Comparison of ENCODE assay signal across 18 mouse cellular contexts in genomic region chr15:86582240-86583090, GRCm38 (mm10).
DNase-seq lines count a peak whose midpoint lies in the region; ATAC-seq and TF ChIP-seq lines count a peak whose summit lies in the region.
"Had no signal": no experiment of that assay in that cellular context is flagged by ENCODE, and none has a peak within 500 bp of the region (broad histone marks: within the 10 kb centered on the region; RNA-seq: fewer than 3 reads in every experiment).

No protein-coding gene starts in this region.

- peak; percentile 61 for ATAC-seq in lung, postnatal 0 days
- ATAC-seq in megakaryocyte-erythroid progenitor cell, adult 5-6 weeks (replicated peaks; ENCODE audit: low FRiP score, low TSS enrichment, poor library complexity, severe bottlenecking): no peak
- no peak for ATAC-seq in midbrain, embryonic 11.5 days (ENCODE audit: low FRiP score)
- ATAC-seq: CD4-positive, CD25-positive, alpha-beta regulatory T cell, adult 4 months; midbrain, embryonic 13.5 days had no signal

- DNase-seq in heart, adult 18-20 months: peak; percentile 16 to 61
- no peak for DNase-seq in heart, postnatal 4 days
- peak; percentile 59 for DNase-seq in cerebellum, adult 11-12 months
- DNase-seq in cerebellum, postnatal 14 days: peak; percentile 33
- DNase-seq in lung, postnatal 0 days (ENCODE audit: low spot score): no peak
- DNase-seq in thymus, postnatal 25 days: no peak
- no peak for DNase-seq in midbrain, embryonic 11.5 days (ENCODE audit: low spot score, missing footprints)
- DNase-seq: kidney, adult 2 months; lung, embryonic 14.5 days; thymus, postnatal 36 days had no signal

- no peak overlapping the region for H3K27ac ChIP-seq in lung, postnatal 0 days (ENCODE audit: low read length)
- H3K27ac ChIP-seq in midbrain, embryonic 11.5 days (ENCODE audit: low read depth, low read length): no peak overlapping the region
- H3K27ac ChIP-seq: embryonic facial prominence, embryonic 10.5 days; heart, embryonic 13.5 days; hindbrain, embryonic 15.5 days; limb, embryonic 13.5 days; midbrain, embryonic 13.5 days; stomach, embryonic 15.5 days had no signal

- no peaks in the 10 kb centered on the region for H3K27me3 ChIP-seq in lung, postnatal 0 days (replicated peaks; ENCODE audit: insufficient read depth, low read length)
- no peaks in the 10 kb centered on the region for H3K27me3 ChIP-seq in midbrain, embryonic 11.5 days (ENCODE audit: control insufficient read depth, insufficient read depth, low read length)
- H3K27me3 ChIP-seq: limb, embryonic 13.5 days; midbrain, embryonic 13.5 days; stomach, embryonic 15.5 days had no signal

- no peaks in the 10 kb centered on the region for H3K9me3 ChIP-seq in lung, postnatal 0 days (ENCODE audit: low read length)
- H3K9me3 ChIP-seq in midbrain, embryonic 11.5 days (ENCODE audit: control insufficient read depth, low read length): no peaks in the 10 kb centered on the region
- H3K9me3 ChIP-seq: embryonic facial prominence, embryonic 10.5 days; heart, embryonic 13.5 days; hindbrain, embryonic 15.5 days; limb, embryonic 13.5 days; midbrain, embryonic 13.5 days; stomach, embryonic 15.5 days had no signal

- H3K36me3 ChIP-seq in lung, postnatal 0 days (ENCODE audit: insufficient read depth, low read length): no peaks in the 10 kb centered on the region
- no peaks in the 10 kb centered on the region for H3K36me3 ChIP-seq in midbrain, embryonic 11.5 days (ENCODE audit: control insufficient read depth, insufficient read depth, low read length)
- H3K36me3 ChIP-seq: embryonic facial prominence, embryonic 10.5 days; heart, embryonic 13.5 days; hindbrain, embryonic 15.5 days; limb, embryonic 13.5 days; midbrain, embryonic 13.5 days; stomach, embryonic 15.5 days had no signal

- no peak overlapping the region for H3K4me3 ChIP-seq in lung, postnatal 0 days (ENCODE audit: low read depth, low read length)
- no peak overlapping the region for H3K4me3 ChIP-seq in midbrain, embryonic 11.5 days (ENCODE audit: low read depth, low read length)
- H3K4me3 ChIP-seq: embryonic facial prominence, embryonic 10.5 days; heart, embryonic 13.5 days; hindbrain, embryonic 15.5 days; limb, embryonic 13.5 days; midbrain, embryonic 13.5 days; stomach, embryonic 15.5 days had no signal

- no peaks in the 10 kb centered on the region for H3K4me1 ChIP-seq in lung, postnatal 0 days (ENCODE audit: insufficient read depth, low read depth, low read length)
- H3K4me1 ChIP-seq in midbrain, embryonic 11.5 days (ENCODE audit: control insufficient read depth, insufficient read depth, low read length): no peaks in the 10 kb centered on the region
- H3K4me1 ChIP-seq: hindbrain, embryonic 15.5 days; midbrain, embryonic 13.5 days; stomach, embryonic 15.5 days had no signal

- TF ChIP-seq CTCF in lung, postnatal 0 days (IDR thresholded peaks at IDR 0.05): no peak

- no peak overlapping the region for H3K9ac ChIP-seq in lung, postnatal 0 days (replicated peaks; ENCODE audit: low read depth)
- H3K9ac ChIP-seq in midbrain, embryonic 11.5 days (ENCODE audit: low read length): no peak overlapping the region
- H3K9ac ChIP-seq: heart, embryonic 13.5 days; hindbrain, embryonic 15.5 days; limb, embryonic 13.5 days; lung, embryonic 14.5 days; midbrain, embryonic 13.5 days; stomach, embryonic 15.5 days had no signal

- no peak overlapping the region for H3K4me2 ChIP-seq in lung, postnatal 0 days (replicated peaks; ENCODE audit: low read depth, low read length)
- no peak overlapping the region for H3K4me2 ChIP-seq in midbrain, embryonic 11.5 days
- H3K4me2 ChIP-seq: heart, embryonic 13.5 days; hindbrain, embryonic 15.5 days; limb, embryonic 13.5 days; lung, embryonic 14.5 days; midbrain, embryonic 13.5 days; stomach, embryonic 15.5 days had no signal

- TF ChIP-seq EP300 in lung, postnatal 0 days (IDR thresholded peaks at IDR 0.05): no peak

- 59% methylated on average over 7 of the region's 7 CpGs for WGBS in lung, postnatal 0 days
- 85% methylated on average over 7 of the region's 7 CpGs for WGBS in midbrain, embryonic 11.5 days

Comparison
In these comparisons a context has a peak if more than half of its experiments do, and no peak if none do; other contexts are left out.
1. DNase-seq: peak in heart, adult 18-20 months (2 of 2), cerebellum, adult 11-12 months (single experiment) and cerebellum, postnatal 14 days (2 of 2); none in heart, postnatal 4 days (single experiment), lung, postnatal 0 days (single experiment), thymus, postnatal 25 days (single experiment) and midbrain, embryonic 11.5 days (single experiment).